Mouse (Mus musculus) macrophage (primary cell): ENCODE results near the gene Ffar3. TPM values are rescaled to one million over a fixed set of nuclear protein-coding genes. Genes with fewer than 3 reads are reported as not detected.
"Not testable (repeated sequence)": the region's sequence is repeated elsewhere in the genome, so short reads cannot be mapped to it uniquely, and the experiment has no call there.

ENCODE experiments used
- H3K27ac ChIP-seq: fragments of 350-480 bp; formaldehyde crosslinking; 2 replicates; pipeline ENCODE4 v1.9.0; 2021
- H3K36me3 ChIP-seq: fragments of 350-480 bp; formaldehyde crosslinking; 2 replicates; pipeline ENCODE4 v1.9.0; 2021; ENCODE audit errors: inconsistent target
- H3K4me3 ChIP-seq: fragments of 350-480 bp; formaldehyde crosslinking; 2 replicates; pipeline ENCODE4 v1.9.0; 2021; ENCODE audit errors: inconsistent target
- H3K79me2 ChIP-seq: fragments of 350-480 bp; formaldehyde crosslinking; 2 replicates; pipeline ENCODE4 v1.9.0; 2021; ENCODE audit errors: inconsistent target
- WGBS: methylation state at CpG from one replicate; pipeline ENCODE4 v1.1.7; 2026; ENCODE audit warnings: inconsistent platforms; ENCODE audit not compliant: missing documents; 5-methylcytosine and 5-hydroxymethylcytosine counted together
- polyA plus RNA-seq: library from polyadenylated mRNA; stranded (reverse); fragments of 250-400 nt; gene quantifications from 3 replicates; pipeline ENCODE4 v1.2.4, GENCODE M21; 2018; ENCODE audit warnings: inconsistent platforms

Gene Ffar3
- polyA plus RNA-seq, 1 experiment from 2014 or later = not detected

GRCm38 (mm10) chr7:30828871-30829270 lies 27.1 kb downstream of the Ffar3 start:
- H3K27ac ChIP-seq, H3K4me3 ChIP-seq, H3K79me2 ChIP-seq, H3K36me3 ChIP-seq: not testable (repeated sequence)

- no peak overlapping the region for H3K27ac ChIP-seq
- H3K79me2 ChIP-seq = no peaks in the 10 kb centered on the region
- no peaks in the 10 kb centered on the region for H3K36me3 ChIP-seq
- H3K4me3 ChIP-seq = no peak overlapping the region
- WGBS = 90% methylated on average over 3 of the region's 10 CpGs
These were observed 29.3 kb downstream of the Ffar3 start for GRCm38 (mm10) chr7:30826660-30827059.

- Histone ChIP-seq H3K4me3 (no peak overlapping the region), H3K36me3 (no peaks in the 10 kb centered on the region), H3K27ac (no peak overlapping the region), H3K79me2 (no peaks in the 10 kb centered on the region)
- 97% methylated on average over 3 of the region's 3 CpGs for WGBS
These were observed 31.7 kb downstream of the Ffar3 start for GRCm38 (mm10) chr7:30824306-30824705.

DNA sequence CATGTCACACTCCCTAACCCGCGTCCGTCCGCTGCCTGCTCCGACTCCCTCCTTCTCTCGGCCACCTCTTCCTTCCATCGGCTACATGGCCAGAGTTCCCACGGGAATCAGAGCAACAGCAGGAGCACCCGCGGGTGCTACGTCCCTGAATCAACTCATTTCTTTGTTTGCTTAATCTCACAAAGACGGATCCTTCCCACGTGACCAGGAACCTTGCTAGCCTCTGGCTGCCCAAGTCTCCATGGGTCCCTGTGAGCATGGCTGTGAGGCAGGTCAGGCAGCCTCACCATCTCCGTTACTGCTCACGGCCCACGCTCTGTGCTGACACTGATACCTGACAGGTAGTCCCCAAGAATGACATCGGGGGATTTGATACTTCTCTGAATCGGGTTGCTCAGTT lies 32.3 kb downstream of the Ffar3 start, which contains the start of gene Ffar2:
Ffar2 (minus strand) TSS at position 101 of the 400 bp plus-strand sequence.
- Histone ChIP-seq H3K4me3 (no peak within 1 kb of the TSS), H3K36me3 (no peaks in the 10 kb centered on the region), H3K79me2 (no peaks in the 10 kb centered on the region), H3K27ac (no peak within 1 kb of the TSS)
- 97% methylated on average over 15 of the region's 18 CpGs for WGBS

DNA sequence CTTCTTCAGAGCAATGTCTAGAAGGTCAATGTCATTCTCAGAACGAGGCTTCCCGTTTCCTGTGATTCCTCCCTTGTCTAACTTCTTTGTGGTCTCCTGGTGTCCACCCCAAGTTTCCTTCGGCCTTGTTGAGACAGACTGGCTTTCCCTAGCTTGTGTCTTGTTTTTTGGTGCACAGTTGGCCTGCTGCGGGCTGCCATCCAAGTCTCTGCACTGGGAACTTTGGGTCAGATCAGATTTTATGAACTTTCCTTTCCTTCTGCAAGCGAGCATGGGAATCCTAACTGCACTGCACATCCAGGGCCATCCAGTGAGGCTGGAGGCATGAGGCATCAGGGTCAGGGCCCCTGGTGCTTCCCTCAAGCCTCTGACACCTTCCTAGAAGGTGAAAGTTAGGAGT lies 34.4 kb downstream of the Ffar3 start:
- Histone ChIP-seq H3K79me2 (no peaks in the 10 kb centered on the region), H3K4me3 (no peak overlapping the region), H3K27ac (no peak overlapping the region), H3K36me3 (no peaks in the 10 kb centered on the region)
- 46% methylated on average over 5 of the region's 5 CpGs for WGBS

- H3K36me3 ChIP-seq = no peaks in the 10 kb centered on the region
- H3K4me3 ChIP-seq = no peak overlapping the region
- no peaks in the 10 kb centered on the region for H3K79me2 ChIP-seq
- no peak overlapping the region for H3K27ac ChIP-seq
- WGBS = 17% methylated on average over 7 of the region's 7 CpGs
These were observed 35.0 kb downstream of the Ffar3 start for GRCm38 (mm10) chr7:30820854-30821445.

- Histone ChIP-seq H3K4me3 (no peak overlapping the region), H3K27ac (no peak overlapping the region)
- WGBS = 26% methylated on average over 6 of the region's 6 CpGs
These were observed 35.8 kb downstream of the Ffar3 start for GRCm38 (mm10) chr7:30820131-30820530.

GRCm38 (mm10) chr7:30812291-30812807 lies 43.6 kb downstream of the Ffar3 start:
- Histone ChIP-seq H3K4me3 (no peak overlapping the region), H3K36me3 (no peaks in the 10 kb centered on the region), H3K27ac (peak overlapping the region; percentile 88), H3K79me2 (no peaks in the 10 kb centered on the region)
- WGBS = 12% methylated on average over 6 of the region's 6 CpGs

More at GRCm38 (mm10) chr7:30820131-30820530, 35.8 kb downstream of the Ffar3 start:
- no peaks in the 10 kb centered on the region for H3K79me2 ChIP-seq
- no peaks in the 10 kb centered on the region for H3K36me3 ChIP-seq

GRCm38 (mm10) chr7:30811757-30812290 lies 44.2 kb downstream of the Ffar3 start:
- no peak overlapping the region for H3K4me3 ChIP-seq
- peak overlapping the region; percentile 88 for H3K27ac ChIP-seq
- H3K36me3 ChIP-seq = no peaks in the 10 kb centered on the region
- H3K79me2 ChIP-seq = no peaks in the 10 kb centered on the region
- 11% methylated on average over 9 of the region's 9 CpGs for WGBS

DNA sequence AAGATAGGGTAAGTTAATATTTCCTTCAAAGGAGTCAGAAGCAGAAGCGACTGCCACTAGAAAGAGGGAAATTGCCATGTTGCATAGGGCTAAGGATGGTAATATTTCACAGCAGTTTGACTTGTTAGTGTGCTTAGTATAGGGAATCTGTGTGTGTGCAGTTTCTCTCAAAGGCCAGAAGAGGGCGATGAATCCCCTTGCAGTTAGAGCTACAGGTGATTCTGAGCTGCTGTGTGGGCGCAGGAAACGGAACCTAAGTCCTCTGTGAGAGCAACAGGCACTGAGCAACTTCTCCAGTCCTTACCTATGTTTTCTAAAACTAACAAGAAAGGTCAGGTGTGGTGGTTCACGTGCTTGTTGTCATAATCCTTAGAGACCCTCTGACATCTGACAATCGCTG lies 45.7 kb downstream of the Ffar3 start:
- WGBS = 86% methylated on average over 6 of the region's 6 CpGs
- H3K79me2 ChIP-seq = no peaks in the 10 kb centered on the region
- no peak overlapping the region for H3K4me3 ChIP-seq
- no peak overlapping the region for H3K27ac ChIP-seq
- H3K36me3 ChIP-seq = no peaks in the 10 kb centered on the region

GRCm38 (mm10) chr7:30805924-30806323 lies 50.1 kb downstream of the Ffar3 start:
- Histone ChIP-seq H3K27ac (no peak overlapping the region), H3K36me3 (no peaks in the 10 kb centered on the region), H3K79me2 (no peaks in the 10 kb centered on the region), H3K4me3 (no peak overlapping the region)
- 65% methylated on average over 6 of the region's 6 CpGs for WGBS

Other genes starting within 250 kb of the Ffar3 start
- 0.46 TPM in 1 of 3 replicates, not detected in the others for gene Upk1a, start 243.3 kb downstream of the Ffar3 start, polyA plus RNA-seq
- 333 to 597 TPM (median 504 TPM) in 3 replicates for gene Cox6b1, start 230.0 kb downstream of the Ffar3 start, polyA plus RNA-seq
- not detected in 3 replicates for gene Etv2, start 220.3 kb downstream of the Ffar3 start, polyA plus RNA-seq
- 49.7 to 73.5 TPM (median 66.3 TPM) in 3 replicates for gene Rbm42, start 205.9 kb downstream of the Ffar3 start, polyA plus RNA-seq
- 4.8 to 11.7 TPM (median 6.3 TPM) in 3 replicates for gene Haus5, start 191.2 kb downstream of the Ffar3 start, polyA plus RNA-seq
- gene Pmis2, start 184.6 kb downstream of the Ffar3 start, polyA plus RNA-seq = not detected in 3 replicates
- gene 2200002J24Rik, start 157.3 kb downstream of the Ffar3 start, polyA plus RNA-seq = not detected in 3 replicates
- not detected in 3 replicates for gene Atp4a, start 144.0 kb downstream of the Ffar3 start, polyA plus RNA-seq
- gene Tmem147, start 126.6 kb downstream of the Ffar3 start, polyA plus RNA-seq = 24.1 to 98.6 TPM (median 72.6 TPM) in 3 replicates
- gene Gapdhs, start 112.5 kb downstream of the Ffar3 start, polyA plus RNA-seq = not detected in 3 replicates
- gene Sbsn, start 104.7 kb downstream of the Ffar3 start, polyA plus RNA-seq = 0.54 to 2.3 TPM (median 1.5 TPM) in 3 replicates
- gene Dmkn, start 92.4 kb downstream of the Ffar3 start, polyA plus RNA-seq = 0.37 TPM in 1 of 3 replicates, not detected in the others
- not detected in 3 replicates for gene Krtdap, start 68.3 kb downstream of the Ffar3 start, polyA plus RNA-seq
- 0.10 TPM in 1 of 3 replicates, not detected in the others for gene Ffar2, start 32.4 kb downstream of the Ffar3 start, polyA plus RNA-seq
- gene Ffar1, start 5.4 kb upstream of the Ffar3 start, polyA plus RNA-seq = not detected in 3 replicates
- 15.6 to 31.6 TPM (median 22.5 TPM) in 3 replicates for gene Cd22, start 24.2 kb upstream of the Ffar3 start, polyA plus RNA-seq
- gene Mag, start 58.7 kb upstream of the Ffar3 start, polyA plus RNA-seq = 0.43 to 1.9 TPM (median 0.78 TPM) in 3 replicates
- gene Hamp2, start 68.5 kb upstream of the Ffar3 start, polyA plus RNA-seq = not detected in 3 replicates
- not detected in 3 replicates for gene Hamp, start 87.9 kb upstream of the Ffar3 start, polyA plus RNA-seq
- gene Usf2, start 100.6 kb upstream of the Ffar3 start, polyA plus RNA-seq = 95.7 to 263 TPM (median 152 TPM) in 3 replicates
- 0.29 to 2.2 TPM (median 0.38 TPM) in 3 replicates for gene Lsr, start 117.3 kb upstream of the Ffar3 start, polyA plus RNA-seq
- gene Fam187b, start 117.6 kb upstream of the Ffar3 start, polyA plus RNA-seq = 0.21 to 0.26 TPM in 2 of 3 replicates, not detected in the other
- gene Fxyd5, start 186.3 kb upstream of the Ffar3 start, polyA plus RNA-seq = 662 to 1,499 TPM (median 1,028 TPM) in 3 replicates
- gene Fxyd7, start 195.3 kb upstream of the Ffar3 start, polyA plus RNA-seq = not detected in 3 replicates
- gene Fxyd1, start 201.0 kb upstream of the Ffar3 start, polyA plus RNA-seq = not detected in 3 replicates
- gene Lgi4, start 203.2 kb upstream of the Ffar3 start, polyA plus RNA-seq = 0.14 to 0.27 TPM (median 0.22 TPM) in 3 replicates
- not detected in 3 replicates for gene Fxyd3, start 220.5 kb upstream of the Ffar3 start, polyA plus RNA-seq